Mouse (Mus musculus) thymus, postnatal 10 days (tissue): ENCODE measurements around the gene Nbr1.
"Not testable (repeated sequence)": the region's sequence is repeated elsewhere in the genome, so short reads cannot be mapped to it uniquely, and the experiment has no call there.

Experiments
- DNase-seq, 2 experiments: peaks; one replicate each; pipeline ENCODE4 v3.0.0; 2021; ENCODE audit warnings: low spot score in 2 of 2

Nbr1 gene

DNA sequence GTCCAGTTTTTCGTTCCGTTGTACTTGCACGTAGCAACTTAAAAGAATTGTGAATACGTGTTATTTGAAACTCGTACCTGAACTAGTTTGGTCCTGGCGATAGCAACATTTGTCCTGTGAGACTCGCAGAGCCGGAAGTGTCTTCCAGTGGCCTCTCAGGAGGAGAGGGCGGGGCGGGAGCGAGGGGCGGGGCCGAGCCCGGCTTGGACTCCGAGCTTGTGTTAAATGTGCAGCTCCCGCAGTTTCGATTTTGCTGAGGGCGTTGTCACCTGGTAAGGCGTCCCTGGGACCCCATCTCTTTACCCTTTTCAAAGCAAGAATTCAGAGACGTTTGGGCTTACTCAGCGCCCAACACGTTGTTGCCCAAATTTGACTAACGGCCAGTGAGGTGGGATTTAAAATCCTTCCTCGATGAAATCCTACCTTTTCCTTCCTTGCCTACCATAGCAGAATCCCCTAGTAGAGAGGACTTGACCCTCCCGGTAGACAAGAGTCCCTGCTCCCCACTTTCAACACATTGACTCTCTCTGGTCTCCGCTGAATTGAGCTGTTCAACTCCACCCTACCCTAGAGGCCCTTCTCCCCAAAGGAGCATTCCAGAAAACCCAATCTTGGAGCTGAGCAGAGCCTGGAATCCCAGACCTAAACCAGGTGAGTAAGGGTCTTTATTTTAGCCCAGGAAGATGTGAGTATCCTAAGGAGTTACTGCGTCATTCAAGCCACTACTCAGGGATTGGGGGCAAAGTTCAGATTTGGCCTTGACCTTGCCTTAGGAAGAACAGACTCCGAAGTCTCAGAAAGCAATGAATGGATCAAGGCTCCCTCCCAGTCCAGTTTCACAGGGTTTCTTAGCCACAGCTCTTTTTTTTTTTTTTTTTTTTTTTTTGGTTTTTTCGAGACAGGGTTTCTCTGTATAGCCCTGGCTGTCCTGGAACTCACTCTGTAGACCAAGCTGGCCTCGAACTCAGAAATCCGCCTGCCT is 30.4 kb downstream of the Nbr1 start, which contains the start of gene Tmem106a:
TSS of gene Tmem106a (plus strand) at position 189 of the 982 bp plus-strand sequence.
- DNase-seq: peak; percentile 28 to 64

DNA sequence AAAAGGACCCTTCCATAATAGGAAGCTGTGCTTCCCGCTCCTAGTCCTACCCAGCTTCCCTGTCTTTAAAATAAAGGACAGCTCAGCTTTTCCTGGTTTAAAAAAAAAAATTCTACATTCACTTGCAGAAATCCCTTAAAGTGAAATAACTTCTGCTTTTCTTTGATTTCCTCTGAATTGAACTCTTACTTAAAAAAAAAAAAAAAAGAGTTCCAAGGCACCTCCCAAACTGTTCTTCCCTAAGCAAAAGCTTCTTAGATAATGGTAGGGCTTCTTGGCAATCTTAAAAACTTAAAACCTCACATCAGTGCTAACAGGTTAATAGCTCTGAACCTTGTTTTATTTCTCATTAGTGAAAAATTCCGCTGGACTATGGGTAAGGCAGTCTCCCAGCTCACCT is 31.3 kb downstream of the Nbr1 start:
- no peak for DNase-seq

DNA sequence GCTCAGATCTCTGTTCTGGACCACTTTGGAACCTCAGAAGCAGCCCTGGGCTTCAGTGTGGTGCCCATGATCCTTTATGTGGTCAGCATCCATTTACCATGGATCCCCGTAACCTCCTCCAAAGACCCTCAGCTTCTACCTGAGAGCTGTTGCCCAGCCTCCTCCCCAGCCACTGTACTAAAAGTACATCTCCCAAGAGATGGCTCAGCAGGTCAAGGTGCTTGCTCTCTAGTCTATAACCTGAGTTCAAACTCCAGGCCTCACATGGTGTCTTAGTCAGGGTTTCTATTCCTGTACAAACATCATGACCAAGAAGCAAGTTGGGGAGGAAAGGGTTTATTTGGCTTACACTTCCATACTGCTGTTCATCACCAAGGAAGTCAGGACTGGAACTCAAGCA is 33.1 kb downstream of the Nbr1 start:
- not testable (repeated sequence) for DNase-seq

DNA sequence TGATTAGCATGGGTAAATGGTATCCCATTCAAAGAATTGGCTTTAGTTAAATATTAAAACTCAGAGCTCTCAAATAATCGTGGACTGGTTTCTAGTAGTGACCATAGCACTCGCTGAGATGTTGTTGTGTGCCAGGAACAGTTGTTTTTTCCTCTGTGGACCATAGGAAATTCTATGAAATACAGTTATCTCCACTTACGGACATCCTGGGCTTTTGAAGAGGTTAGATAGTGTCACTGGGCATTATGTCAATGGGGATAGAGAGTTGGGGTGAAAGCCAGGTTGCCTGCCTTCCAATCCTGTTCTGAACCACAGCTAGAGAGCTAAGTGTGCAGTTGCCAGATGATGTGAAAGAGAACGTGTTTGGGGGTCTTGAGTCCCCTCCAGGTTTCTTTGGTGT is 33.9 kb downstream of the Nbr1 start:
- DNase-seq: no peak

DNA sequence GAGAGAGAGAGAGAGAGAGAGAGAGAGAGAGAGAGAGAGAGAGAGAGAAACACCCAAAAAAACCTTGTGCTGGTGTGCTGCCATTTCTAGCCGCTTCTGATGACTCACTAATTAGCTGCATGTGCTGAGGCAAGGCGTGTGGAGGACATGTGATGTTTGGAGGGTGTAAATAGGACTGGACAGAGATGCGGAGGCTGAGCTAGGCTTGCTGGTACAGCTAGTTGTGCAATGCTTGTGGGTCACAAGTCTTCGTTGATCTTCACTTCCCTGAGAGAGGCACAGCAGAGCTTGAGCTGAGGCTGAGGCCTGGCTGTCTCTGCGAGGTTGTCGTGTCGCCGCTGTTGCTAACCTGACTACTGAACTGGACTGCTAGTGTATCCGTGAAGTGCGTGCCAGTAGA is 35.7 kb downstream of the Nbr1 start:
- DNase-seq: no peak

DNA sequence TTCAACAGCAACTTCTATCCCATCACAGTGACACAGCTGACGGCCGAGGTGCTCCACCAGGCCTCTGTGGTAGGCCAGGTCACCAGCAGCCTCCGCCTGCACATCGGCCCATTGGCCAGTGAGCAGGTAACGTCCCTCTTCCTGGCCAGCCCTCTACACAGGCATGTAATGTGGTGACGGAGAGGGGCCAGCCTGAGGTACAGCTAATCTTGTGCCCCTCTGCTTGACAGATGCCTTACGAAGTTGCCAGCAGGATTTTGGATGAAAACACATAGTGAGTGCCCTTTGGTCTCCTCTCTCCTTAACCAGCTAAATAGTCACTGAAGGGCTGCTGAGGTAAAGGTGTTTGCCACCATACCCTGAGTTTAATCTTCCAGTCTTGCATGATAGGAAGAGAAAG is 36.9 kb downstream of the Nbr1 start:
- DNase-seq: no peak

DNA sequence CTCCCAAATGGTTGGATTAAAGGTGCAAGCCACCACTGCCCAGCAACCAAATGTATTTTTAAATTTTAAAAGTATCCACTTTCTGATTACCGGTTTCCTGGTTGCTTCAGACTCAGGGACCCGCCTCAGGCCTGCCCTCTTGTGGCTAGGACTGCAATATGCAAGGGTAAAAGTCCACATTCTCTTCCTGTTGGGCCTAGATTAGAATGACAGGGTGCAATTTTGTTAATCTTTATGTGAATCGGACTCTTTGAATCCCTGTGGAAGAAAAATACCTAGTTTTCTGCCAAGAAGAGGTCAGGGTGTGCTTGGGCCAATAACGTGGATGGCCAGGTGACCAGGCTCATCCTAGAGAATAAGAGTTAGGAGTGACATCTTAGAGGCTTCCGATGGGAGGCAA is 37.5 kb downstream of the Nbr1 start:
- DNase-seq: peak; percentile 16 to 61

DNA sequence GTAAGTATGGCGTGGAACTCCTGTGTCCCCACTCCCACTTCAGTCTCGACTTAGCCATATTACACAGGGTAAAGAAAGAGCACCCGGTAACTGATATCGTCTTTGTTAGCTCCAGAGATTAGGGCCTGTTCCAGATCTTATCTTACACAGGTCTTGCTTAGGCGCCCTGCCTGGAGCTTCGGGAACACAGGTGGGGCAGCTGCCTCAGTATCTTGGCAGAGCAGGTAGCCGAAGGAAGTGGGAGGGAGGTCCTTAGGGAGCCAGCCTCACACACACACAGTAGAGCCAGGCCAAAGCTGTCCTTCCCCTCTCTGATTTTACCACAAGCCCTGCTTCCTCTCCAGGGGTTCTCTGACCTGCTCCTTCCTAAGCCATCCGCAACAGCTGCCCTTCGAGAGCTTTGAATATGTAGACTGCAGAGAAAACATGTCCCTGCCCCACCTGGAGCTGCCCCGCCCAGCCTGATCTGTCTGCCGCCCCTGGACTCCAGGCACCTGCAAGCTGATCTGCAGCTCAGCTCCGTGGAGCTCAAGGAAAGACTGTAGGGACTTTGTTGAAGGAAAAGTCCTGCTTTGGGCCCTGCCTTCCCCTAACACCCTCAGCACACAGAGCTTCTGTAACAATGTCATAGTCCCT is 38.2 kb downstream of the Nbr1 start:
- DNase-seq: no peak

DNA sequence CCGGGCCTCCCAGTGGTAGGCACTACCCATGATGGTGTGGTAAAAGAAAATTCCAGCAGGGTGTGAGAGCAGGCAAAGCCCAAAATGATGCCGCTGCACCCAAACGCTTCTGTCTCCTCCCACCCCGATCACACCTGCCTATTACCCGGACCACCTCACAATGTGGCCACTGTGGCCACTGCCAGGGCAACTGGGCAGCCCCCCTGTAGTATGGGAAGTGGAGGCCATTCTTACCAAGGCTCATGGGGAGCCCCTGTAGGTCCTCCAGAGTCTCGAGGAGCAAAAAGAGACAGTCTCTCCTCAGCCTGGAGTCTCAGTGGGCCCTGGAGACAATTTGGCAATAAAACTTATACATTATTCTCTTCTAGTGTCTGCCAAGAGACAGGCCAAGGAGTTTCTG is 47.2 kb downstream of the Nbr1 start, which contains the start of gene Gm11634:
TSS of gene Gm11634 (minus strand) at position 101 of the 400 bp plus-strand sequence.
- no peak for DNase-seq

DNA sequence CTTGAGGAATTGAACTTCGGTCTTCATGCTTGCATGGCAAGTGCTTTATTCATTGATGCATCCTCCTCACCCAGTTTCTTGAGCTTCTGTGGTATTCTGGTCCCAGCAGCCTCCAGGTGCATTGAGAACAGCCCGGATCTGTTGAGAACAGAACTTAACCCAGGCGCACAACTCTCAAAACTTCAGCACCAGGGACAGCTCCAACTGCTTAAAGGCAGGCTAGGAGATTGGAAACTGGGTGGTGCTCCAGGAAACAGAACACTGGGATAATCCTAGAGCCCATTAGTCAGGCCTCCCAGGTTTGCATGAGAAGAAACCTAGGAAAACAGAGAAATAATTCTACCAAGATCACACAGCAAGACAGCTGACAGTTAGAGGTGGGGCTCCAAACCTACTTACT is 50.5 kb downstream of the Nbr1 start:
- peak in 1 of 2 experiments; percentile 66 for DNase-seq

DNA sequence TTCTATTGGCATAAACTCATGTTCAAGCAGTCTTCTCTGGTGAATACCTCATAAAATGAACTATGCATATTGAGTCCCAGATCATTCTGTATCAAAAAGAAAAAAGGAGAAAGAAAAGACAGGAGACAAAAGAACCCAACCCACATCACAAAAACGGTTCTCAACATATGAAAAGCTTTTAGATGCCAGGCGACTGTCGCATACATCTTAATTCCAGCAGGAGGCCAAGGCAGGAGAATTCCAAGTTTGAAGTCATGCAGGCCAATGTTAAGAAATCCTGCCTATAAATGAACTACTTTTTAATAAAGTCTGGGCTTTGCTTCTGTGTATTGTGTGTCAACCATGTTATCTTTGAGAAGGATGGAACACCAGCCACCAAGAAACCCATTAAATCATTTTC is 52.2 kb downstream of the Nbr1 start:
- DNase-seq: no peak

DNA sequence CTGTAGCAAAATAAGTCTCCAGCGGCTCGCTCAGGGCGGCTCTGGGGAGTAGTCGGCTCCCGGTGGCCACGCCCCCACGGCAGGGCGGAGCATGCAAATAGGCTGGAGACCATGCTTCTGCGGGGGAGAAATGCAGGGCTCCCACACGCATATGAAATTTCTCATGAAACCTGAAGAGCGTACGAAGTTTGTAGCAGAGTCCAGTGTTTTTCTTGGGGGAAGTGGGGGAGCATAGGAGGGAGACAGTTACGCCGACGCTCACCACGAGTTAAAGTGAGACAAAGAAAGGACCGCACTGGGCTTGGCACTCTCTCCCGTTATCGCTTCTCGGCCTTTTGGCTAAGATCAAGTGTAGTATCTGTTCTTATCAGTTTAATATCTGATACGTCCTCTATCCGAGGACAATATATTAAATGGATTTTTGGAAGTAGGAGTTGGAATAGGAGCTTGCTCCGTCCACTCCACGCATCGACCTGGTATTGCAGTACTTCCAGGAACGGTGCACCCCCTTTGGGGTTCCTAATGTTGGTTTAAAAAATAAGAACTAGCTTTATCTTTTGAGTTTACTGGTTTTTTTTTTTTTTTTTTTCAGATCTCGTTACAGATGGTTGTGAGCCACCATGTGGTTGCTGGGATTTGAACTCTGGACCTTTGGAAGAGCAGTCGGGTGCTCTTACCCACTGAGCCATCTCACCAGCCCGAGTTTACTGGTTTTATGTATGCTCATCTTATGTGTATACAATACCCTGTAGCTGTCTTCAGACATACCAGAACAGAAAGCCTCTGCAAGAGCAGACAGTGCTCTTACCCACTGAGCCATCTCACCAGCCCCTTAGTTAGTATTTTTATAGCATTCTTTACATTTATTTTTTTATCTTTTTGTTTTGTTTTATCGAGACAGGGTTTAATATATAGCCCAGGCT is 52.8 kb downstream of the Nbr1 start:
- peak; percentile 59 to 80 for DNase-seq

DNA sequence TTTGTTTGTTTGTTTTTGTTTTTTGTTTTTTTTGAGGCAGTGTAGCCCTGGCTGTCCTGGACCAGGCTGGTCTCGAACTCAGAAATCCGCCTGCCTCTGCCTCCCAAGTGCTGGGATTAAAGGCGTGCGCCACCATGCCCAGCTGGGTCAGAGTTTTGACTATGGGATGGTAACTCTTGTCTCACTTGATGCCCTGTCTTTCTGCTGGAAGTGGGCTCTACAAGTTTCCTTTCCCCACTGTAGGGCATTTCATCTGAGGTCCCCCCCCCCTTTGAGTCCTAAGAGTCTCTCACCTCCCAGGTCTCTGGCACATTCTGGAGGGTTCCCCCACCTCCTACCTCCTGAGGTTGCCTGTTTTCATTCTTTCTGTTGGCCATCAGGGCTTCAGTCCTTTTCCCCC is 55.2 kb downstream of the Nbr1 start:
- not testable (repeated sequence) for DNase-seq

DNA sequence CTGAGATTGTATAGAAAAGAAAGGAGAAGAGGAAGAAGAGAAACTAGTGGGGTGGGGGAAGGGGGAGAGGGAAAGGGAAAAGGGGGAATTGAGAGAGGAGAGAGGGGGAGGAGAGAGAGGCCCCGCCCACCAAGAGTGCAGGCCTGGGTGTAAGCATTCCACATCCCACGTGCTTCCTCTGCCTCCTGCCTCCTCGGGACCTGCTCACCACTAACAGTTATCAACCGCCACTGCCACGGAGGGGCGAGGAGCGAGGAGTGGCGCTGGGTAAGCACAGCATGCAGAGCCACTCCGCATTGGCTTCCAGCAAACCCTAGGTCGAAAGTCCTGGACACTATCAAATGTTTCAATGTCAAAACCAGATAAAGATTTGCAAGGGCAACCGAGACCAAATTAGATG is 58.5 kb downstream of the Nbr1 start:
- no peak for DNase-seq

DNA sequence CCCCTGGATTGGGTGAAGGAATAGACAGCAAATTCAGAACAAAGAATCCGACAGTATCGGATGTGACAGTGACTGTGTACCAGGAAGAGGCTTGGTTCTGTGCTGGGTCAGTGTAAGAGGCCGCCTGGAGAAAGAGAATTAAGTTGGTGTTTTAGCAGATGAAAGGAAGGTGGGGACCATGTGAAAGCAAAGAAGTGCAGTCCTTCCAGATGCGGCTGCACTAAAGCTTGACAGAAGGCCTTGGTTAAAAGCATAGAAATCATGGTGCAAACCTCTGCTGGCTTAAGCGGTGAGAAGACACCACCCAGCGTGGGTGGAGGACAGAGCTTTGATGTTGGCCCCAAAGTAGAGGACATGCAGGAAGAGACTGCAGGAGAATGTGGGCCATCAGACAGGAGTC is 61.6 kb downstream of the Nbr1 start:
- no peak for DNase-seq

DNA sequence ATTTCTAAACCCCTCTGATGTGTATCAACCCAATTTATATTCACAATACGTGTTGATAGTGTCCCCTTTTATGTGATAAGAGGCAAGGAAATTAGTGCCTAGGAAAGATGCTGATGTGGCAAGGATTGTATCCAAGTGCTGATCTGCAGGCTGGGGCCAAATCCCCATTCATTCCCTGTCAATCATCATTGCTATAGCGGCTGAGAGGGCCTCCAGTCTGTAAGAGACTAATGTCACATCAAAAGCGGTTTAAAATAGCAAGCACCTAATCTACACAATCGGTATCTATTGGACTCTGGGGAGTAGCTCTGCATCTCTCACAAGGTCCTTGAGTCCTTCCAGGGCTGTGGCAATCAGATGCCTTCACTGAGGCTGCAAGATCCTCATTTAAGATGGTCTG is 62.2 kb downstream of the Nbr1 start:
- no peak for DNase-seq

DNA sequence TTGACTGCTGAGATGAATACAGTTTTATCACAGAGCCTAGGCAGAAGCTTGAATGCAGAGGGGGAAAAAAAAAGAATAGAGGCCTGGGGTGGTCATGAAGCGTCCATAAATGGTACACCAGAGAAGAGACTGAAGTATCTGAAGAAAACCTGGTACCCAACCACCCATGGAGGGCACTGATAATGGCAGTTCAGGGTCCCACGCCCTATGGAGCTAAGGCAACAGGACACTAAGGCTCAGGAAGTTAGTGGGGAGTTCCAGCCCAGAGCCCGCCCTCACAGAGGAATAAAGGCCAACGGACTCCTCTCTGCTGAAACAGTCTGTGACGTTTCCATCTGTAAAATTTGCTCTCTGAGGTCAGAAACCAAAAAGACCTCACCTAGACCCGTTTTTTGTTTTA is 63.4 kb downstream of the Nbr1 start:
- DNase-seq: no peak

DNA sequence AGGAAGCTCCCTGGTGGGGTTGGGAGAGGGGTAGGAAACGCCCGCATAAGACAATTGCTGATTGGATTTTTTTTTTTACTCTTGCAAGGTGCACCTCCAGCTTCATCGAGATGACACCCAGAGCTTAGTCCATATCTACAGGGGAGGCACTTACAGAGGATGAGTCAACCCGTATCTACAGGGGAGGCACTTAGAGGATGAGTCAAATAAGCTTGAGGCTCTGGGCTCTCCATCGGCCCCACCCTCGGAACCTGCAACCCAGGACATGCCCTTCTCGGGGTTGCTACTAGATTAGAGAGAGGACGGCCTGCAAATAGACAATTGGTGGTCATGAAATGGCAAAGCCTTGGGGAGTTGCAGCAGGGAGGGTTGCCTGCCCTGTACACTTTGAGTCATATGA is 64.2 kb downstream of the Nbr1 start:
- DNase-seq: no peak

DNA sequence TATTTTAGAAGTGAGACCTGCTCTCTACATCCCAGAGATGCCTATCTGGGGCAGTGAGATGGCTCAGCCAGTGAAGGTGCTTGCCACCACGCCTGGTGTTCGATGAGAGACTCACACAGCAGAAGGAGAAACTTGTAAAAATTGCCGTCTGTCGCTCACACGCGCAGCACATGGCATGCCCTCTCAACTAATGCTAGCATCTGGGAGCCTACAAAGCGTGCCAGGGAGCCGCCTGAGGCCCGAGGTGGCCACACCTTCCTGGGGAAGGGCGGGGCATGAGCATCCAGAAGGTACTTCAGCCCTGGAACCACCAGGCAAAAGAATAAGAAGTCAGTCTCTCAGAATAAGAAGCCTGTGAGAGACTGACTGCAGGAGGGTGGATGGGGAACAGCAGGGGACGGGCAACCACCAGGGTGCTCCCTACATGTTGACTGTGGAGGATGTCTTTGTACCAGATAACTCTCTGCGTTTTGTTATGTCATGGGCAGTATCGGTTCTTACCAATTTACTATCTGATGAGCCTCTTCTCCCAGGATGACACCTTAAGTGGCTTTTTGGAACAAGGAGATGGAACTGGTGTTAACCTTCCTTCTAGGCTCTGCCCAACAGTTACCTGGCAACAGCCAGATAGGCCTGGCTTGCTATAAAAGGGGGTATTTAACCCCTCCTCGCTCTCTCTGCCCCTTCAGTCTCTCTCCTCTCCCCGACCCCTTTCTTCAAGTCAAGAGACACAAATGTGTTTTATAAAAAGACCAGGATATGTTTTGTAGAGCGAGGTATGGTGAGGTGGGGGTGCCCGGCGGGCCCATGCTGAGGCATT is 65.2 kb downstream of the Nbr1 start:
- no peak for DNase-seq

DNA sequence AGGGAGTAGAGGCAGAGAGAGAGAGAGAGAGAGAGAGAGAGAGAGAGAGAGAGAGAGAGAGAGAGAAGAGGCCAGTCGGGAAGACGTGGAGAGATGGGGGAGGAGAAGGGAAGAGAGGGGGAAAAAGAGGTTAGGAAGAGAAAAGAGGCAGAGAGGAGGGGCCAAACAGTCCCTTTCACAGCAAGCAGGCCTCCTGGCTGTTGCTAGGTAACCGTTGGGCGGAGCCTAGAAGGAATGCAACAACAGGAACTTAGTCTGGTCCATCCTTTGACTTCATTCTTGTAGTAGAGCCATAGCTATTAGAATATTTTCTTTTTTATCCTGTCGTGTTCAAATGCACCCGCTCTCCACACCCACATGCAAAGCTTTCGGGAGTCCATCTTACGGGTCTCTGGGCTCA is 65.9 kb downstream of the Nbr1 start:
- peak; percentile 11 to 37 for DNase-seq

DNA sequence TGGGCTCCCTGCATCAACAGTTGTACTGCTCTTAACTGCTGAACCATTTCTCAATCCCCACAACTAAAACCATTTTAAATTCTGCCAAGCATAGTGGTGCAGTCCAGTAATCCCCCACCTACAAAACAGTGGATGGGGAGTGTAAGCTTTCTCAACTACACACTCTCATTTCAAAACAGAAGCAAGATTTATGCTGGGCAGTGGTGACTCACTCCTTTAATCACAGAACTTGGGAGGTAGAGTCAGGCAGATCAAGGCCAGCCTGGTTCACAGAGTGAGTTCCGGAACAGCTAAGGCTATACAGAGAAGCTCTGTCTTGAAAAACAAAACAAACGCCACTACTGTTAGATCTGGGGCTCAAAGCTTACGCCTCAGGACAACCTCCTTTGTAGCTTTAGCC is 66.6 kb downstream of the Nbr1 start:
- no peak for DNase-seq
